Mouse (Mus musculus) urinary bladder, postnatal 4 days (tissue): ENCODE results near the gene Eif3g.

ENCODE experiments used
- DNase-seq, 2 experiments: peaks; one replicate each; pipeline ENCODE4 v3.0.0; 2021 to 2022; ENCODE audit warnings: low spot score in 2 of 2

The Eif3g gene

GRCm38 (mm10) chr9:20862225-20862624, 36.2 kb downstream of the Eif3g start:
- DNase-seq, result no peak

- no peak for DNase-seq
Measured at GRCm38 (mm10) chr9:20861821-20862220, 36.6 kb downstream of the Eif3g start.

GRCm38 (mm10) chr9:20859926-20860325, 38.5 kb downstream of the Eif3g start:
- DNase-seq, result no peak

GRCm38 (mm10) chr9:20857131-20857530, 41.3 kb downstream of the Eif3g start:
- DNase-seq, result no peak

- no peak for DNase-seq
Measured at GRCm38 (mm10) chr9:20850179-20850578, 48.2 kb downstream of the Eif3g start.
